Mouse (Mus musculus) spleen, adult 10 weeks (tissue): ENCODE data around the gene Abca12. TPM values are rescaled to one million over a fixed set of nuclear protein-coding genes. Genes with fewer than 3 reads are reported as not detected.

Experiments used
- polyA plus RNA-seq: library from polyadenylated mRNA; stranded (reverse); fragments of 350-450 nt; fragmentation: Illumina TruSeq; extraction: RNeasy Lipid Tissue Mini Kit (QIAGEN cat#74804); gene quantifications from one replicate; pipeline ENCODE4 v1.2.3, GENCODE M21; 2015; ENCODE audit warnings: low replicate concordance; ENCODE audit not compliant: insufficient read depth

The Abca12 gene
- polyA plus RNA-seq: not detected

GRCm38 (mm10) chr1:71414810-71415209 is at the start of gene Abca12:
Gene Abca12, minus strand, starts transcription at chr1:71414910.

Other genes starting within 250 kb of the Abca12 start
- 53.1 TPM for gene Atic, start 142.2 kb upstream of the Abca12 start, polyA plus RNA-seq
- 58.2 TPM for gene Fn1, start 238.3 kb upstream of the Abca12 start, polyA plus RNA-seq